Mouse (Mus musculus) splenic B cell, adult 2 months (primary cell): ENCODE measurements around the gene Cacna1b.

ENCODE experiments used
- DNase-seq: peaks from one replicate; pipeline ENCODE4 v3.0.0-alpha.2; 2011; ENCODE audit warnings: low read depth, low spot score
- H3K27me3 ChIP-seq: 2 replicates; pipeline ENCODE4 v1.6.1; 2012; ENCODE audit warnings: mild to moderate bottlenecking, low read length, moderate library complexity, mixed read lengths; ENCODE audit not compliant: control insufficient read depth, poor library complexity, insufficient read depth, severe bottlenecking
- H3K36me3 ChIP-seq: 2 replicates; pipeline ENCODE4 v1.6.1; 2012; ENCODE audit warnings: mild to moderate bottlenecking, low read length, moderate library complexity, mixed read lengths; ENCODE audit not compliant: control insufficient read depth, poor library complexity, insufficient read depth, severe bottlenecking

Cacna1b gene

DNA sequence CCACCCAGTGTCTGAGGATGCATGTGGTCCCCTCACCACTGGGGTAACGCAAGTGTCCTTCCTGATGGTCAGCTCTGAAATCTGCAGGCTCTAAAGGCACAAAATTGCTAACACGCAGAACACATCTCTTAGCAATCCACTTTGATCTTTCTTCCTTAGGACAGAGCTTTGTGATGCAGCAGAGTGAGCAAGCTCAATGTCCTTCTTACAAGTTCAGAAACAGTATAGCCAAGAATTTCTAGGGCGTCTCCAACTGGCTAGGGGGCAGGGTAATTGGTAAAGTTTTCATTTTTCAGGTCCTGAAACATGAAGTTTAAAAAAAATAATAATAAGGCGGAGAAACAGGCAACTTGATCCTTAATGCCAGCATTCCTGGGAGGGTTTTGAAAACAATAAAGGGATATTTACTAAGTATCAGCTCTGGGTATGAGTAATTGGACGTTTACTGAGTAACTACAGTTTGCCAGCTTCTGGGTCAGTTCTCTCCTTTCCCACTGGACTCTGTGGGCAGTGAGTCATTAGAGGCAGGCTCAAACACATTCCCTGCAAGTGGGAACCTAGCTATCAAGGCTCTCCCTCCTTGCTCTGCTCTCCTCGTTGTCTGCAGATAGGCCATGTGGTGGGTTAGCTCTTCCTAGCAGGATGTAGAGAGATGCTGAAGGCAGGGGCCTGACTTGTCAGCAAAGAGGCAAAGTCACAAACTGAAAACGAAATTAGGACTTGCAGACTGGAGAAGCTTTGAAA lies 200.2 kb downstream of the Cacna1b start:
- Histone ChIP-seq H3K36me3 (no peaks in the 10 kb centered on the region), H3K27me3 (no peaks in the 10 kb centered on the region)
- no peak for DNase-seq

DNA sequence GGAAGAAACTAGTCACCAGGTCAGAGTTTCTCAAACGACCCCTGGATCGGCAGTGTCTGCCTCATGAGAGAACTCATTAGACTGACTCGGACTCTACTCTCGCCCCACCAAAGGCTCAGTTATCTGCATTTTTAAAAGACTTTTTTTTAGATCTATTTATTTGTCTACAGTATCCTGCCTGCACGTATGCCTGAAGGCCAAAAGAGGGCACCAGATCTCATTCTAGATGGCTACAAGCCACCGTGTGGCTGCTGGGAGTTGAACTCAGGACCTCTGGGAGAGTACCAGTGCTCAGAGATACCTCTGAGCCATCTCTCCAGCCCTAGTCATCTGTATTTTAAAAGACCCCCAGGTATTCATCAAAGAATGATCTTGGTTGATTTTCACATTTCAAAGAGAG lies 201.0 kb downstream of the Cacna1b start:
- H3K36me3 ChIP-seq = no peaks in the 10 kb centered on the region
- no peaks in the 10 kb centered on the region for H3K27me3 ChIP-seq
- DNase-seq = no peak

DNA sequence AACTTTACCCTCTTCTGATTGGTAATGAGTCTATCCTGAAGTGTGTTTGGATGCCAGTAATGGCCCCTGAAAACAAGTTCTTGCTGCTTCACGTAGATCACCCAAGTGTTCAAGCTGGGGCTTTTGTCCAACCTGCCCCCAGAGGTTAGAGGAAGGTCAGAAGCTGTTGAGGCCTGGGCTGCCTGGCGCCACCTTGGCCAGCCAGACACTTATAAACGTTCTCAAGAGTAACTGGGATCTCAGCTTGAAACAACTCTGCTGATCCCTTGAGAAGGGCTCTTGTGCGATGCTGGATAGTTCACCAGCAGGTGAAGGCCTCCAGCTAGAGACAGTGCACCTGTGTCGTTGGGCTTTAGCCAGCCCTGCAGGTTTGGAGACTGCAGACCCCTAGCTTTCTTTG lies 202.8 kb downstream of the Cacna1b start:
- Histone ChIP-seq H3K27me3 (no peaks in the 10 kb centered on the region), H3K36me3 (no peaks in the 10 kb centered on the region)
- no peak for DNase-seq

DNA sequence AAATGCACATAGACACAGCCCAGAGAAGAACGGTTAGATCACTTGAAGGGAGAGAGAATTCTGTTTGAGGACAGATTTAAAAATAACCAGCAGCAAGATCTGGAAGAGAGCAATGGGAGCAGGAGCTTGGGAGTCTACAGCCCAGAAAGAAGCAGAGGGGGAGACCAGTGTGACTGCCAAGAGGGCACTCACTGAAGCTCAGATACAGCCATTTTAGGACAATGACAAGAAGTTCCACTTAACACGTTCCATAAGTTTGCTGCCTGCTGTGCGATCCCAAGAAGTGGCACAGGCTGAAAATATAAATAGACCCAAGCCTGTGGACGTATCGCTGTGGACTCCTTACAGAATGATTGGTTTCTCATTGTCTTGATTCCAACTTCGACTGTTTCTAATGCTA lies 206.6 kb downstream of the Cacna1b start:
- no peak for DNase-seq
- Histone ChIP-seq H3K36me3 (no peaks in the 10 kb centered on the region), H3K27me3 (no peaks in the 10 kb centered on the region)

DNA sequence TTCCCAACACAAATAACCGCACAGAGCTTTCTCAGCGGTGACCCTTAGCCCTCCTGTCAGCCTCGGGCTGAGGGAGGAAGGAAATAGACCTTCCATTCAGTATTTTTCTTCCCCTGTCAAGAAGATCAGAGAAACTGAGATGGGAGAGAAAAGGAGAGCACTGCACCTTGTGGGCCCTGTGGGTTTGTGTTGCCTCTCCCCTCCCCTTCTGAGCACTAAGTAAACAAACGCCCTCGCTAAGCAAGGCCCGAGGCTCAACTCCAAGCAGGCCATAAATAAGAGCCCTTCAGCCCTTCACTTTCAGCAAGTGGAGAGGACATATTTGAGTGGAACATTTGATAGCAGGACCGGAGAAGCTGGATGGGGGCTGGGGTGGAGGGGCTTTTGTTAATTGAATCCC lies 209.0 kb downstream of the Cacna1b start:
- DNase-seq = no peak
- Histone ChIP-seq H3K27me3 (no peaks in the 10 kb centered on the region), H3K36me3 (no peaks in the 10 kb centered on the region)
